10 mouse cellular contexts compared by ENCODE assay signal in genomic region chr9:101473074-101473461, GRCm38 (mm10).
DNase-seq lines count a peak whose midpoint lies in the region; ATAC-seq lines count a peak whose summit lies in the region.
"Had no signal": no experiment of that assay in that cellular context is flagged by ENCODE, and none has a peak within 500 bp of the region (broad histone marks: within the 10 kb centered on the region; RNA-seq: fewer than 3 reads in every experiment).

No protein-coding gene starts in this region.

- no peaks in the 10 kb centered on the region for H3K9me3 ChIP-seq in heart, embryonic 12.5 days (replicated peaks)
- H3K9me3 ChIP-seq in forebrain, embryonic 14.5 days (replicated peaks; ENCODE audit: control insufficient read depth, low read length), result no peaks in the 10 kb centered on the region
- no peaks in the 10 kb centered on the region for H3K9me3 ChIP-seq in hindbrain, embryonic 15.5 days
- H3K9me3 ChIP-seq in midbrain, embryonic 16.5 days (replicated peaks; ENCODE audit: control insufficient read depth, low read length, poor library complexity, severe bottlenecking), result 0 out of 2 replicates have a peak, but pooled peaks cover 5% of the 10 kb centered on the region

- H3K27me3 ChIP-seq in heart, embryonic 12.5 days (replicated peaks), result no peaks in the 10 kb centered on the region
- H3K27me3 ChIP-seq in forebrain, embryonic 14.5 days (replicated peaks; ENCODE audit: control insufficient read depth, insufficient read depth, low read length), result no peaks in the 10 kb centered on the region
- no peaks in the 10 kb centered on the region for H3K27me3 ChIP-seq in hindbrain, embryonic 15.5 days
- no peaks in the 10 kb centered on the region for H3K27me3 ChIP-seq in midbrain, embryonic 16.5 days (ENCODE audit: control insufficient read depth, insufficient read depth, low read depth, low read length)

- H3K4me3 ChIP-seq in heart, embryonic 12.5 days, result no peak overlapping the region
- H3K4me3 ChIP-seq in forebrain, embryonic 14.5 days (ENCODE audit: low read depth, low read length), result no peak overlapping the region
- H3K4me3 ChIP-seq in hindbrain, embryonic 15.5 days, result no peak overlapping the region
- no peak overlapping the region for H3K4me3 ChIP-seq in midbrain, embryonic 16.5 days (ENCODE audit: low read depth, low read length)

- 62% methylated on average over 4 of the region's 4 CpGs for WGBS in heart, embryonic 12.5 days
- WGBS in forebrain, embryonic 14.5 days, result 11% methylated on average over 4 of the region's 4 CpGs
- 40% methylated on average over 4 of the region's 4 CpGs for WGBS in hindbrain, embryonic 15.5 days
- WGBS in midbrain, embryonic 16.5 days, result 24% methylated on average over 4 of the region's 4 CpGs

- H3K36me3 ChIP-seq in heart, embryonic 12.5 days, result no peaks in the 10 kb centered on the region
- H3K36me3 ChIP-seq in forebrain, embryonic 14.5 days (ENCODE audit: control insufficient read depth, insufficient read depth, low read length), result no peaks in the 10 kb centered on the region
- H3K36me3 ChIP-seq in hindbrain, embryonic 15.5 days, result no peaks in the 10 kb centered on the region
- no peaks in the 10 kb centered on the region for H3K36me3 ChIP-seq in midbrain, embryonic 16.5 days (ENCODE audit: control insufficient read depth, insufficient read depth, low read length)

- ATAC-seq in heart, embryonic 12.5 days (ENCODE audit: insufficient number of reproducible peaks, low FRiP score), result no peak
- ATAC-seq in forebrain, embryonic 14.5 days, result peak; percentile 47
- ATAC-seq in hindbrain, embryonic 15.5 days (ENCODE audit: low FRiP score, low read depth), result 0 out of 2 replicates have a peak, but pooled peaks have one; percentile 40
- 0 out of 2 replicates have a peak, but pooled peaks have one; percentile 5 for ATAC-seq in midbrain, embryonic 16.5 days

- no peak overlapping the region for H3K4me2 ChIP-seq in heart, embryonic 12.5 days
- no peak overlapping the region for H3K4me2 ChIP-seq in forebrain, embryonic 14.5 days (ENCODE audit: low read length)
- H3K4me2 ChIP-seq in hindbrain, embryonic 15.5 days, result no peak overlapping the region
- no peak overlapping the region for H3K4me2 ChIP-seq in midbrain, embryonic 16.5 days (ENCODE audit: low read length)

- peak overlapping the region; percentile 77 for H3K27ac ChIP-seq in heart, embryonic 12.5 days (ENCODE audit: poor library complexity, severe bottlenecking)
- H3K27ac ChIP-seq in forebrain, embryonic 14.5 days (ENCODE audit: low read depth, low read length), result peak overlapping the region; percentile 16; the same call in 1 of the 2 replicates
- peak overlapping the region; percentile 78 for H3K27ac ChIP-seq in hindbrain, embryonic 15.5 days (replicated peaks)
- H3K27ac ChIP-seq in midbrain, embryonic 16.5 days (ENCODE audit: low read length), result peak overlapping the region; percentile 67

- DNase-seq in heart, adult 11 months, result no peak
- DNase-seq in forebrain, embryonic 14.5 days (ENCODE audit: low spot score), result no peak
- DNase-seq in lung, adult 18-20 months, result no peak
- DNase-seq in lung, postnatal 36 days, result no peak
- DNase-seq in natural killer cell, adult 2 months (ENCODE audit: low spot score in 2 of 2), result no peak
- DNase-seq: cerebellum, adult 9-11 months; thymus, postnatal 4 days had no signal

- H3K4me1 ChIP-seq in heart, embryonic 12.5 days (replicated peaks), result peaks cover 22% of the 10 kb centered on the region
- H3K4me1 ChIP-seq in forebrain, embryonic 14.5 days (ENCODE audit: control insufficient read depth, insufficient read depth, low read length), result peaks cover 21% of the 10 kb centered on the region
- peaks cover 20% of the 10 kb centered on the region for H3K4me1 ChIP-seq in hindbrain, embryonic 15.5 days (replicated peaks)
- H3K4me1 ChIP-seq in midbrain, embryonic 16.5 days (ENCODE audit: control insufficient read depth, insufficient read depth, low read length), result peaks cover 22% of the 10 kb centered on the region

- no peak overlapping the region for H3K9ac ChIP-seq in heart, embryonic 12.5 days
- no peak overlapping the region for H3K9ac ChIP-seq in forebrain, embryonic 14.5 days (ENCODE audit: low read length)
- no peak overlapping the region for H3K9ac ChIP-seq in hindbrain, embryonic 15.5 days
- H3K9ac ChIP-seq in midbrain, embryonic 16.5 days (ENCODE audit: low read depth, low read length), result no peak overlapping the region

Comparison
In these comparisons a context has a peak if more than half of its experiments do, and no peak if none do; other contexts are left out.
1. H3K27ac ChIP-seq: peak in every context shown above with its lines; median percentile 78 in hindbrain, embryonic 15.5 days; 77 in heart, embryonic 12.5 days; 67 in midbrain, embryonic 16.5 days; 16 in forebrain, embryonic 14.5 days.